Mouse (Mus musculus): ENCODE data around the gene Olfr610.
"Not testable (repeated sequence)": the region's sequence is repeated elsewhere in the genome, so short reads cannot be mapped to it uniquely, and the experiment has no call there.

Gene Olfr610

DNA sequence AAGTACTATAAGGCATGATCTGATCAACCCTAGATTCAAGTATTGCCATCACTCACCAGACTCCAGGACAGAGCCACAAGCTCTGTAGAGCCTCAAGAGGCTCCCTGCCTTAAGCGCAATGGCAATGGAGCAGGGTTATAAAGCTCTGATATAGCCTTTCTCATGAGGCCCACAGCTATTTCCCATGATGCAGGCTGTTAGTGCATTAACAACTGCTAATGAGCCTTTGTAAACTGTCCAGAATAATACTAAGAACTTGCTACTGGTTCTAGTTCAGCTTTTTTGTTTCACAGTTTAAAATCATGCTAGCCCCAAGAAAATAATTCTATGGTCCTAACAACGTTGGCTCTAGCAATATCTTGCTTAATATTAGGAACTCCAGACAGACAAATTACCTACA lies at the start of gene Olfr610:
TSS of gene Olfr610 (minus strand) at position 101 of the 400 bp plus-strand sequence.
- no peak for DNase-seq

DNA sequence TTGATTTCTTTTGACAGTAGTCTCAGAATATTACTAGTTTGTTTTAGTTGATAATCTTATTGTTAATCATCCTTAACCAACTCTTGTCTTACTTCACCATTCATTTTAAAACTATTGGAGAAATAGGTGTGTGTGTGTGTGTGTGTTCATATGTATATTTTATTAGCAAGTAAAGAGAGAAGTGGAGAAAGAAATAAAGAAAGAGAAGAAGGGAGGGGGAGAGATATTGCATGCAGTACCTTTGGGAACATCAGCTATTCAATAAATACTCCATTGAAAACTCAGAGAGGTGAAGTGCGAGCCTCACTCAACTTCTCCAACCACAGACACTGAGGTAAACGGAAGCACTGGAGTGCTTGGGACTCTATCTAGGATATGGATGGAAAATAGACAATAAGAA lies 43.9 kb upstream of the Olfr610 start, which contains the start of gene Olfr615:
TSS of gene Olfr615 (plus strand) at position 301 of the 400 bp plus-strand sequence.
- no peak for DNase-seq

DNA sequence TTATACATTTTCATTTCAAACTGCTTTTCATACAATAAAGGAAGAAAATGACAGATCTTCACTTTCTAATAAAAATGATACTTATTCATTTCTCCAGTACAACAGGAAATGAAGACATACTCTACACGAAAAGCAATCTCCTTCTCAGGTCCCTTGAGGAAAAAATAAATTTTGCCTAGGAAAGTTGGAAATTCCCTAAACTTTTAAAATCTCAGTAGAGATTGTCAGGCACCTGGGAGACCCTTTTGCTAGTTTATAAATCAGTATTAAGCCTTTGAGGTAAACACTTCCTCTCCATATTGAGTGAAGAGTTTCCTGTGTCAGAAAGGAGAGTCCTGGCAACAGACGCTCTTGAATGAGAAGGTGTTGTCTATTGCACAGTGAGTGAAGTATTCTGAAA lies 35.9 kb upstream of the Olfr610 start, which contains the start of gene Olfr613:
TSS of gene Olfr613 (plus strand) at position 301 of the 400 bp plus-strand sequence.
- no peak for DNase-seq

DNA sequence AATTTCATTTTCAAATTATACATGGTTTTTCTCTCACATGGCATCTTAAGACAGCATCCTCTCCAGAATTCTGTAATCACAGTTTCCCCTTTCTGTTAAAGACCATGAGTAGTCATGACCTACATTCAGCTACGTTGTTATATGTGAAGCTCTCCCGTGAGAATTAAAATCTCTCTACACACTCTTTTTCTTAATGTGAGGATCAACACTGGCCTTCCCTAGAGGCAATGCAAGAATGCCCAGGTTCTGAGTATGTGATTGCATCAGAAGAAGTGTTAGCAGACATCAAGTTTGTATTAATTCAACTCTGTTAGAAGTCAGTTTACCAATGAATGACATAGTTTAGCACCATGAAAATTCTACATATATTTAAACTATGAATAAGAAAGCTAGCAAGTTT lies 30.7 kb upstream of the Olfr610 start, which contains the start of gene Olfr612:
TSS of gene Olfr612 (minus strand) at position 101 of the 400 bp plus-strand sequence.
- DNase-seq = not testable (repeated sequence)

DNA sequence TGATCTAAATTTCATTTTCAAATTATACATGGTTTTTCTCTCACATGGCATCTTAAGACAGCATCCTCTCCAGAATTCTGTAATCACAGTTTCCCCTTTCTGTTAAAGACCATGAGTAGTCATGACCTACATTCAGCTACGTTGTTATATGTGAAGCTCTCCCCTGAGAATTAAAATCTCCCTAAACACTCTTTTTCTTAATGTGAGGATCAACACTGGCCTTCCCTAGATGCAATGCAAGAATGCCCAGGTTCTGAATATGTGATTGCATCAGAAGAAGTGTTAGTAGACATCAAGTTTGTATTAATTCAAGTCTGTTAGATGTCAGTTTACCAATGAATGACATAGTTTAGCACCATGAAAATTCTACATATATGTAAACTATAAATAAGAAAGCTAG lies 8.8 kb upstream of the Olfr610 start, which contains the start of gene Olfr611:
TSS of gene Olfr611 (minus strand) at position 101 of the 400 bp plus-strand sequence.
- not testable (repeated sequence) for DNase-seq

DNA sequence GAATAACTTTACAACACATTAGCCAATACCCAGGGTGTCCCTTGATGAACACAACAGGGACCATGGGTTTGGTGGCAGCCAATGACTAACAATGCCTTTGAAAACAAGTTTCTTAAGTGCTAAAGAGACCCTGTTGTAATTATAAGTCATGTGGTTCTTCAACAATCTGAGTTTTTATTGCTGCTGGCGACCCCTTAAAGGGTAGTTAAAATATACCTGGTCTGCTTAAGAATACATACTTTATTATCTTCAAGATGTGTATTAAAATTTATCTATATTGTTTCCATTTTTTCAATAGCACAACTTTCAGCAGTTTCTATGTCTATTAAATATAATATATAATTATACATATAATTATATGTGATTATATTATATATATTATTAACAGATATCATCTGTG lies 14.0 kb downstream of the Olfr610 start, which contains the start of gene Olfr609:
TSS of gene Olfr609 (minus strand) at position 101 of the 400 bp plus-strand sequence.
- DNase-seq = no peak

DNA sequence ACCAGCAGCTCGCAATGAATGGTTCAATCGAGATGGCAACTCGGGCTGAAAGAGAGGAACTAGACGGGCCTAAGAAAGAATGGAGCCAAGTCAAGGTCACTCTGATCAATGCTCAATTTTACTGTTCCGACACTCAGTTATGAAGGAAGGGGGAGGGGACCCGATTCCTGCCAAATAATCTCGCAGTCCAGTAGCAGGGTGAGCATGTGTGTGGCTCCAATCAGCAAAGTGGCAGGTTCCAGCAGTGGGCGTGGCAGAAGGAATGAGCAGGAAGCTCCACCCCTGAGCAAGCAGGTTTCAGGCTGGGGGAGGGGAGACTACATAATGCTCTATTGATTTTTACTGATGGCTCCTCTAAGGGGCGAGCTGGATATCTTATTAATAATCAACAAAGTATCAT lies 34.8 kb downstream of the Olfr610 start:
- DNase-seq = not testable (repeated sequence)

DNA sequence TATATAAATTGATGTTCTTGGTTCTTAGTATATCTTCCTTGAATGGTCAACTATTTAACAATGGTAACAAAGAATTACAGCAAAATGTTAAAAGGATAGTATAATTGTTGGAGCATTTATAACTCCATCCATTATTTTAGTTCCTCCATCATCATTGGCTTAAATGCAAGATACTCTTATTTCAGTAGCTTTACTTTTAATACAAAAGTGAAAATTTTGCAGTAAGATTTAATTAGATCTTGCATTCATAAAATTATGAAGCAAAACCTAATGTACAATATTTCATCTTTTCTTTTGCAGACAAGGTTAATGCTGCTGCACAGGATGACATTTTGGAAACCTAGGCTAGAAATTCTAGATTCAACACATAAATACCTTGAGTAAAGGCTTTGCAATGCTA lies 42.3 kb downstream of the Olfr610 start, which contains the start of gene Olfr608:
TSS of gene Olfr608 (plus strand) at position 301 of the 400 bp plus-strand sequence.
- no peak for DNase-seq

DNA sequence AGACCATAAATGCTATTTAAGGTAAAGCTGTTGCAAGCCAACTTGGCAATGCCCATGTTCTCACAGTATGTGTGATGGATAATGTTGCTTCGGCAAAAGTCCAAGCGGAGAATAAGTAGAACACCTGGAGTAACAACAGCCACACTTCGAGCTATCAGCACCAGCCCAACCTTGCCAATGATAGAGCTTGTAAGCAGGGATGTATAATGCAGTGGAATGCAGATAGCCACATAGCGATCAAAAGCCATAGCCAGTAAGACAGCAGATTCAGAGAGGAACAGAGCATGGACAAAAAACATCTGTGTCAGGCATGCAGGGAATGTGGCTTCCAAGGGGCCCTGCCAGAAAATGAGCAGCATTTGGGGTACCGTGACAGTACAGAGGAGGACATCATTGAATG lies 51.3 kb downstream of the Olfr610 start:
- DNase-seq = no peak
